Mouse (Mus musculus): ENCODE data around the gene Gins2.

DNA sequence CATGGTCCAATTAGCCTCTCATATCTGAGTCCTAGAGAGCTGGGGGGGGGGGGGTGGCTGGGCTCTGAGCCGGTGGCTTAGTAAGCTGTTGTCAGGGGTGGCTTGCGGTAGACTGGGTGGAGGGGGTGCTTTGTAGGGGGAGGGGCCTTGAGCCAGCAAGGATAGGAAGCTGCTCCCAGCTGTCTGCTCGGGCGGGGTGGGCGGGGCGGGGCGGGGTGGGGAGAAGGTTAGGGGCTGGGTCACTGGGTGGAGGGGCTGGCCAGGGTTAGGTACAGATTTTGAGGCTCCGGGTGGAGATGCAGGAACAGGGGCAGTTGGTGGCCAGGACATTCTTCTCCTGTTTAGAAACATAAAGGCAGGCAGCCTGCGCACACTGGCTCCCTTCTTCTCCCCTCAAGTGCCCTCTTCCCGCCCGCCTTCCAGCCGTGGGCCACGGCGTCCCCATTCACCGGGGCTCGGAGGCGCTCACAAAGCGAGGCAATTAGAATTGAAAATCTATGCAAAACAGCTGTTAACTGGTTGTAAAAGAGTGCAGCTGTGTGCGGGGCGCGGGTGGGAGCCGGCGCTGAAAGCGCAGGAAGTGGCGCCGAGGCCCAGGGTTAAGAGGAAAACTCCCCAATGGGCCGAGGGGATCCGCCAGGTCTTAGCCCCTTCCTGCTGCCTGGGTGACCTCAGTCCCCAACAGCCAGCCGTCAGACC lies 56.4 kb downstream of the Gins2 start:
- TF ChIP-seq POLR2A (IDR thresholded peaks at IDR 0.05; ENCODE audit: insufficient read length, low read depth) (no peak), SRF (IDR thresholded peaks at IDR 0.05; ENCODE audit: control insufficient read depth, insufficient read length, low read depth) (no peak), MYOD1 (IDR thresholded peaks at IDR 0.05; ENCODE audit: control insufficient read depth in 1 of 3, insufficient read length in 2 of 3, low read depth in 2 of 3) (peak in 2 of 3 experiments; percentile 18 to 51)
